Mouse (Mus musculus): ENCODE measurements around the gene Ankrd16. TPM values are rescaled to one million over a fixed set of nuclear protein-coding genes. Genes with fewer than 3 reads are reported as not detected.
A peak's percentile ranks its signal among the peaks of the same experiment; 100 is the strongest.

Ankrd16 gene
- polyA plus RNA-seq (2017; shearing (Covaris generic)), result 10 to 100 TPM; 37.1 to 38.8 TPM

DNA sequence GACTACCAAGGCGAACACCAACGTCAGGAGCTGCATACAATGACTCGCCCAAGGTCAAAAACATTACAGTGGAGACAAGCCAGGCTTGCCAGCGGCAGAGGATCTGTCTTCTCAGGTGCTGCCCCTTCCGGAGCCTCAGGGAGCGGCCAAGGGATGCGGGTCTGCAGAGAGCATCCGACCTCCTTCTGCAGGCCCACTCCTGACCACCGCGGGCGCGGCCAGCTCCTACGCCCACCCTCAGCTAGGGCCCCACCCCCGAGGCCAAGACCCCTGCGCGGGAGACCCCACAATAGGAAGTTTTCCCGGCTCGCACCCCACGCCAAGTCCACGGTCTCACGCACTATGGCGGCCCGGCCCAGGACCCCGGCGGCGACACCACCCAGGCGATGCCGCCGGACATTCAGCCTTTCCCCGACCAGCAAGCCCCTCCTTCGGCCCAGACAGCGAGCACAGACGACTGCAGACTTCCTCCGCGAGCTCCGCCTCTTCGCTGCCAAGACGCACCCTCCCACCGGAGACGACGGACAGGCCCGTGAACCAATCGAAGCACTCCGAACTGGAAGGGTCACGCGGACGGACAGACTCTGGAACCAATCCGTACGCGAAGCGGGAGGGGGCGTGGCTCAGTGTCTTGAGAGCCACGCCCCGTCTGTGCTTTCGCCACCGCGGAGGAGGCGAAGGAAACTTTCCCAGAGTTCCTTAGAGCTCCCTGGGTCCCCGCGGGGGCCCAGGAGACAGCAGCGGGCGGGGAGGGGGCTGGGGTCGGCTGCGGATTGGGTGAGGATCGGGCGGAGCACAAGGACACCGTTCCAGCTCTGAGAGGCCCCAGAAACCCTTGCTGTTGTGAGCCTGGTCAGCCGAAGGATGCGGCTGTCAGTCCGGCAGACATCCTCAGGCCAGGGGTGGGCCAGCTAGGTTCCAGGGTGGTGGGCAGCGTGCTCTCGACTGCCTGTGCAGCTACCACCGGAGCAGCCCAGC, at the start of gene Ankrd16, which contains the start of gene Fbh1:
Ankrd16 (plus strand) TSS at position 786 of the 978 bp plus-strand sequence.
Fbh1 (minus strand) TSS at position 492 of the 978 bp plus-strand sequence.
- peak; percentile 86 for ATAC-seq

DNA sequence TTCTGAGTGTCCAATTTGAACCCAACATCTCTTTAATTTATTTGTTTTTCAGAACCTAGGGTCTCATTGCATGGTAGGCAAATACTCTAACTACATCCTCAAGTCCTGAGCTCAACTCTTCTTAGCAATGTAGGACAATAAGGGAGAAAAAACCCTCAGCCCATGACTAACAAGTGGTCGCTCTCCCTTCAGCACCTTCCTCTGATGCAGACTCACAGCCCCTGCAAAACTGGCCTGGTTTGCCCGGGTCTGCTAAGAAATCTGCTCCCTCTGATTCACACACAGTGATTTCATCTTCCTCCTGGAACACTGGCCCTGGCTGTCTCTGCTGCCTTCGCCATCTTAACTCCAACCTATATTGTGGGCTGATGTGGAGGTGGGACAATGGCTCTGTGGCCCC, 48.6 kb upstream of the Ankrd16 start:
- ATAC-seq, result no peak

DNA sequence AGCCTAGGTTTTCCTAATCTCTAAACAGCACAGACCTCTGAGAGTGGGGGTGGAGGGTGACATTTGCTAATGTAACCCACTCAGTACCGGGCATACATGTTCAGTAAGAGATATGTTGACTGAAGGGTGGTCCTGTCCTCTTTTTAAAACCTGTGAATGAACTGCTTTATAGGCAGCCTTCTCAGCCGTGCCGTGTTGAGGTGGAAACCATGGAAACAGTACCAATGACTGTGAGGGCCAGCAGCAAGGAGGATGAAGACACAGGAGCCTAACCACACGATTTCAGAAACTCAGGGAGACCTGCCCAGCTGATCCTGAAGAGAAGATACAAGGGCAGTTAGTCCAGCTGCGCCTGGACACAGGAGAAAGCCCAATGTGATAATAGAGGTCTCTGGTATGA, 44.7 kb upstream of the Ankrd16 start:
- no peak for ATAC-seq

DNA sequence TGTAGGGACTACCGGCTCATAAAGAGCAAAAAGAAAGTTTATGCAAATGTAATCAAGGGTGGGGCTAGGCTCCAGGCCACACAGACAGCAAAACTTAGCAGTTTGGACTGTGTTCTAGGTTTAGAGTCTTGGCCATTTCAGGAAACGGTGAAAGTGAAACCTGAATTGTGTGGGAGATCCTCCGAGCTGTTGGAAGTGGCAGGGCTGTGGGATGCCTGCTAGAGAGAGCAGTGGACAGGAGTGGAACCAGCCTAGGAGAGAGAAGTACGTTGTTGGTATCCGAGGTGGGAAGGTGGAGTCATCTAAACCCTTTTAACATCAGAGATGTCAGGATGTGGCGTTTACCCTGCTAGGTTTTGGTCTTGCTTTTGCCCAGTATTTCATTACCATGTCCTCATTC, 41.8 kb upstream of the Ankrd16 start:
- ATAC-seq, result no peak

DNA sequence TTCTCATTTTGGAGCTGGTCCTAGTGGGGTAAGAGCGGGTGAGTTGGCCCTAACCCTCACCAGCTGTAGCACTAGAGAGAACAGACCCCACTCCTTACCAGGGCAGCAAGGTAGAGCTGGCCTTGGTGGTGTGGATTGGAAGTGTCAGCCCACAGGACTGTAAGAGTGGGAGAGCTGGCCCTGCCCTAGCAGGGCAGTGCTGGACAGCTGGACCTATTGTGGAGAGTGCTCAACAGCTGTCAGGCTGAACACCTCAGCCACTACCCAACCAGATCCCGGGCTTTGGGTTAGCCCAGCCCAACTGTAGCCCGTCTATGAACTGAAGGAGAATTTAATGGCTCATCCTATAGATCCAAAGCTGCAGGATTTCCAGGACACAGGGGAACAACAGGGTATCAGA, 38.9 kb upstream of the Ankrd16 start:
- ATAC-seq, result no peak

DNA sequence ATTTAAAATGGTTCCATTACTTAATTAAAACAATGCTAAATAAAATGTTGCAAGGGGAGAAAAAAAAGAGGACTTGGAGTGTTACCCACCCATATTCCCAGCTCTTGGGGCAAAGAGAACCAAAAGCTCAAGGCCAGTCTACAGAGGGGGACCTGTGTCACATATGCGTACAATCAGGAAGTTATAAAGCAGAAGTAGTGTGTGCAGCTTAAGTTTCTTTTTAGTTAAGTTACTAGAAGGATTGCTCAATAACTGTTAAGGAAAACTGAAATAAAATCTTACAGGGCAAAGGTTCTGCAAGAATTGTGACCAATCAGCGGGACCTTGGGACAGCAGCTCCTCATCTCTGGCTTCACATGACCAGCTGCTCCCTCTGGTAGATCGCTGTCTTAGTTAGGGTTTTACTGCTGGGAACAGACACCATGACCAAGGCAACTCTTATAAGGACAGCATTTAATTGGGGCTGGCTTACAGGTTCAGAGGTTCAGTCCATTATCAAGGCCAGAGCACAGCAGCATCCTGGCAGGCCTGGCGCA, 38.1 kb upstream of the Ankrd16 start:
- ATAC-seq, result no peak

DNA sequence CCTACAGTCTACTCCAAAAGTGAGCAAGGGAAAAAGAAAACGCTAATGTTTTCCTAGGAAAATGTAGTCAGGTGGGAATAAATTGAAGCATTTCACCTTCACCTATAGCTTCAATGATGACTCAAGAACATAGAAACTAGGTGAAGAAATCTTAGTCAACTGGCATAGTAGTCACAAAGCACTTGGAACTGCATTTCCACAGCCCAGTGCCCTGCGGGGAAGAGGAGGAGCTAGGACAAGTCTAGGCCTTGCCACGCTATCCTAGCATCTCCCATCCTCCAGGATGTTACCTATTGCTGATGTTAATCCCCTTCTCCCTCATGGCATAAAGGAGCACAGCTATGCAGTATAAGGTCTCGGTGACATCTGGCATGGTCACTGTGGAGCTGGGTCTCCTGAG, 15.1 kb upstream of the Ankrd16 start:
- no peak for ATAC-seq

DNA sequence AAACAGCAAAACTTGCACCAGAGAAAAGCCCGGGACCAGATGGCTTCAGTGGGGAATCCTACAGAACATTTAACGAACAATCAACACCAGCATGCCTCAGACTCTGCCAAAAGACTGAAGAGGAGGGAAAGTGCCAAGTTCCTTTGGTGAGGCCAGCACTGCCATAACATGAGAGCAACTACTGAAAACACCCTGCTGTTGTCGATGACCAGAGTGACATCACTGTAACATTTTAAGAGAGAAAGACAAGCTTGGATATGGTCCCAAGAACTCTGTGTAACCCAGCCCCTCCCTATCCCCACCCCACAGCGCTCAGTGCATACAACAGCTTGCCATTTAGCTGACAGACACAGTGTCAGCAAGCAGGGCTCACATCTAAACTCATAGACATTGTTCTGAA, 12.0 kb upstream of the Ankrd16 start:
- no peak for ATAC-seq

DNA sequence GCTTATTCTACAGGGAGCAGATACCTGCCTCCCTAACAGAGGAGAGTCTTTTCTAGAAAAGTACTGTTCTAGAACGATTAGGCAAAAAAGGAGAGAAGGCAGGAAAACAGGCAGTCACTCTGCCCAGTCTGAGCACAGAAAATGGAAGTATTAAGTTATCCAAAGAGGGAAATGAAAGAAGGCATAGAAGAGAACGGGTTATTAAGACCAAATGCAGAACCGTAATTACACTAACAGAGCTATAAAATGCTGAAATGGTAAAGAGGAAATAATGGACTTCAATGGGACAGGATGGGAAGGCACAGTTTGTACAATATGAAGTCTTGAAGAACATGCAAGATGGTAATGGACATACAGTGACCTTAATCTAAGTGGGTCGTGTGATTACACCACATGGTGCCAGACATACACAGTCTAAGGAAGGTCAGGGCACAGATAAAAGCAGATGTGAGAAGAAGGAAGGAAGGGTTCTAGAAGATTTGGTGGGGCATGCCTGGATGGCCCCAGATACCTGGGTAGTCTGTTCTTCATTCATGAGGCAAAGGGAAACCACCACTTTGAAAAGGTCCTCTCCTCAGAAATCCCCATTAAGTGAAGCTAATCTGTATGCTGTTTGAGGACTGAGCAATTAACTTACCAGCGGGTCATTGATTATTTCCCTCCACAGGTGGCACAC, 11.1 kb upstream of the Ankrd16 start:
- ATAC-seq, result no peak

DNA sequence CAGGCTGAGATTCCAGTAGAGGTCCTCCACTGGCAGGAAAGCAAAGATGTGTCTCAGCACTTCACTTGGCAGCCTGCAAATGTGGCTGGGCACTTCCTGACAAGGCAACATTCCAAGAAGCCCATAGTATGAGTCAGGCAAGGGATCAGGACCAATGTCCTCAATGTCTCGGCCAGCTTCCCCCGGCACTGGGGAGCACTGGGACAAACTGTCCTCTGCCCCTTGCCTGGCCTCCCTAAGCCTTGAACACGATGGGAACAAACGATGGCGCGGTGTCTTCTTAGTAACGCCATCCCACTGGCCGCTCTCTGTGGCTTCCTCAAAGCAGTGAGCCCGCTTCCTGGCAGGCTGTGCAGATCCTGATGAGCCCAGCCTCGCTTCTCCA, 10.5 kb upstream of the Ankrd16 start:
- no peak for ATAC-seq

DNA sequence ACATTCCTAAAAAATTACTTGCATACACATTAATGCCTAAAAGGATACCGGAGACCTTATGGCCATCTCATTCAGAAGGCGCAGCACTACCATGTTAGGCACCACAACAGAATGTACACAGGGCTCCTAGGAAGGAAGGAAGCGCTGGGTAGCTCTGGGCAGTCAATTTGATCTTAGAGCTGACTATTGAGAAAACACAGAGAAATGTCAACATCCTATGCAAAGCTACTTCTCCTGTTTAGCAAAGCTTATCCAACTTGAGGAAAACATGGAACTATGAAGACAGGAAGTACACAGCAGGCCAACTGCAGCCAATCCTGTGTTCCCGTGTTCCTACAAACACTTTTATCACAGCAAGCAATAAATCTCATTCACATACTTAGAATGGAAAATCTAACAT, 6.0 kb upstream of the Ankrd16 start:
- ATAC-seq, result no peak

DNA sequence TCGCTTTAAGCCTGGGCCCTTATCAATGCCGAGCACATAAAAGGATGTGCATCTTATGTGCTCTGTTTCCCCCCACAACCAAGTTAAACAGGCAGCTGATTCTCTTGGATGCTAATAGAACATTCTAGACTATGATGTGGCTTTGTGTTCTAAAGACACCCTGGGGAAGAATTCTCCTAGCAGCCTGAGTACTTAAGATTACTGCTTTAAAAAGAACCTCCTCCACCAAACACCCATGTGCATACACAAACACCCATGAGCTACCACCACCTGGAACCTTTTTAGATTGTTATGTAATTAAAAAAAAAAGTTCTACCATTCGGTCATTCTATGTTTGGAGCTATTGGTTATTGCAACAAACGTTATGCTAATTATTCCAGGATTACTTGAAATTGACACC, 5.3 kb upstream of the Ankrd16 start:
- no peak for ATAC-seq

DNA sequence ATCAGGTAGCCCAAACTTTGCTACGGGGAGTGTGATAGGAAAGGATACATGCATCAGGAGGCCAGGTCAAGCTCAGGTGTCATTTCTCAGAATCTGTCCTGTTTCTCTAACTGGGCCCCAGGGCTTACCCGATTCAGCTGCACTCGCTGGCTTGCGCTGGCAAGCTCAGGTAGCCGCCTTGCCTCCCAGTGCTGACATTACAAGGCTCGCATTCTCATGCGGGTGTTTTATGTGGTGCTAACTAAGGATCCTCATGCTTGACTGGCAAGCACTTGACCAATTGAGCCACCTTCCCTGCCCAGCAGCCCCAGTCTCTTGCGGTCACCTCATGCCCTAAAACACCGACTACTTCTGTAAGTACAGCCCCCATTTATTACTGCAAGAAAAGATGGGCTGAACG, 3.2 kb upstream of the Ankrd16 start:
- no peak for ATAC-seq

DNA sequence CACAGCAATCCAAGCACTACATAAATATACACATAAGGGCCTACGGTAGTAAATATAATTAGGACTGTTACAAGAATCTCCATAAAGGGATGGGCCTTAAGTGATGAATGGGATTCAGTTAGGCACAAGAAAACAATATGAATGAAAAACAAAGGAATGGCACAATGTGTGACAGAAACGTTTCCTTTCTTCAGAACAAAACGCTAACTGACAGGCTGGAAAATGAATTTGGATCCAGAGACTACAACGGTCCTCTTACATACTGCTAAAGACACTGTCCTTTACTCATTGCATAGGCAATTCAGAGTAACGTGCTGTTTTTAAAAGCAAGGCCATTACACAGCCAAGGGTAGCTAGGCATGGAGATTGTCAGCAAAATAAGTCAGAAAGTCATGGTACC, 2.6 kb upstream of the Ankrd16 start:
- ATAC-seq, result no peak

DNA sequence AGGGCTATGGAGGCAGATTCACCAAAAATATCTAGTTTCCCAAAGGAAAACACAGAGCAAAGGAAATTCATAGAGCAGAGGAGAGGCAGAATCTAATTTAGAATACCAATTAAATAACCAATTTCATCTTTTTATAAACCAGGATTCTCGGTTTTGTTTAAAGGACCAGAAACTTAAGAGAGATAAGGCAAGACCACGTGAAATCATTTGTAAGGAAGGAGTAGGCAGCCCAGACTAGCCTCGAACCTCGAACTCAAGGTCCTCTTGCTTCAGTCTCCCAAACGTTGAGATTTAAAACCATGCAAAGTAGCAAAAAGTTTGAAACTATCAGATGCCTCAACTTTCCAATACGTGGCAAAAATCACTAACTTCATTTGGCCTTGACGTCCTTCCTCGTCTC, 1.3 kb upstream of the Ankrd16 start:
- ATAC-seq, result no peak

DNA sequence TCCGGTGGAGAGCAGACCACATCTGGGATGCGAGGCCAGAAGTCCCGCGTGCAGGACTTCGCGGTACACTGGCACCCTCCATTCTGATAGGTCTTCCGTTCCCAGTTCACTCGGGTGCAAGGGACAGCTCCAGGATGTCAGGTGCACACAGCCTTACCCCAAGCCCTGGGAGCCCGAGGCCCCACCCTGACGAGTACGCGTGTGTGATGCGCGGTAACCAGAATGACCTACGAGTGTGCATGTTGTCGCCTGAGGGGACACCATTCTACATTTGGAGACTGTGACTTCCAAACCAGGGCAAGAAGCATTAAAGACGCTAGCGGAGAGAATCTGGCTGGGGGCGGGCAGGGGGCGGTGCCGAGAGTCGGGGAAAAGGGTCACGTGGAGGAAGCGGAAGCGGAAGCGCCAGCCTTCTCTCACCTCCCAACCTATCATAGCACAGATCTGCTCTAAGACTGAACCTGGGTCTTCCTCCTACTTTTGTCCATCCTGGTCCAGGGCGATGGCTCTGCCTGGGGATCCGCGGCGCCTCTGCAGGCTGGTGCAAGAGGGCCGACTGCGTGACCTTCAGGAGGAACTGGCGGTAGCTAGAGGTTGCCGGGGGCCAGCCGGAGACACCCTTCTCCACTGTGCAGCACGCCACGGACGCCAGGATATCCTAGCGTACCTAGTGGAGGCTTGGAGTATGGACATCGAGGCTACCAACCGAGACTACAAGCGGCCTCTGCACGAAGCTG, 579 bp downstream of the Ankrd16 start:
- peak; percentile 83 for ATAC-seq

DNA sequence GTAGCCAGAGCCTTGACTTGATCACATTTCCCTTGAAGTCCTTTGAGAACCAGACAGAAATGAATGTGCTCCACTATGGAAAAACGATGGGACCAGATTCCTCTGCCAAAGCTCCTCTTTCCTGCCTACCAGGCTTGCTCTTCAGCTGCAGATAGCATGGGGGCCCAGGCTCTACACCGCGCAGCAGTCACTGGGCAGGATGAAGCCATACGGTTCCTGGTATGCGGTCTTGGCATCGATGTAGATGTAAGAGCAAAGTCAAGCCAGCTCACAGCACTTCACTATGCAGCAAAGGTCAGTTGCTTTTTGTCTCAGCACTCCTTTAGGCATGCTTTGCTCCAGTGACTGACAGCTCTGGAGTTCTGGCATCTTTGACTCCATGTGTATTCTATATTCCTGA, 6.5 kb downstream of the Ankrd16 start:
- ATAC-seq, result no peak

DNA sequence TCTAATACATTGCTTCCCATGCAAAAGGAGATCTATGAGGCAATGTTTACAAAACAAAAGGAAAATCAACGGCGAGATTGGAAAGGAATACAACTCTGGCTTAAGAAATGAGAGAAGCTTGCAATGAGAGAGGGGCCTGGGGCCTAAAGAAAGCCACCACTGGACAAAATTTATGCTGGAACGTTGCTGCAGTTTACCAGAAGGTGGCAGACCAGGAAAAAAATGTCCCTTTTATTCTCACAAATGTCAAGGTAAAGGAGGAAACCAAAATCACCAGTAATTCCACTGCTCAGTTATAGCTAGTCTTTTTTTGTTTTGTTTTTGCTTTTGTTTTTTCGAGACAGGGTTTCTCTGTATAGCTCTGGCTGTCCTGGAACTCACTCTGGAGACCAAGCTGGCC, 17.0 kb downstream of the Ankrd16 start:
- no peak for ATAC-seq

DNA sequence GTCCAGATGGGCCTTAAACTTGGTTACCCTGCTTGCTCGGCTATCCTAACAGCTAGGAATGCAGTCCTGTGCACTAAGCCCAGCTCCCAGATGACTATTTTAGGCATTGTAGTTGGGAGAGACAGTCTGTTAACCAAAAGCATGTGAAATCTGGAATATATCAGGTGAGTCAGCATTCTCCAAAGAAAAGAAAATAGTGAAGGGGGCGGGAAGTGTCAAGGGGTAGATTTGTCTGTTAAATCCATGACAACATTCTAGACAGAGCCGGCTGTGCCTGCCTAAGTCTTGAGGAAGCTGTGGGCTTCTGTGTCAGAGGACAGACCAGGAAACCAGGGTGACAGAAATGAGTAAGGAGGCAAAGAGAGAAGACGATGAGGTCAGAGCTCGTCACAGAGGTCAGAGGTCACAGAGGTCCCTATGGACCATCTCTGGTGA, 20.3 kb downstream of the Ankrd16 start:
- ATAC-seq, result no peak

DNA sequence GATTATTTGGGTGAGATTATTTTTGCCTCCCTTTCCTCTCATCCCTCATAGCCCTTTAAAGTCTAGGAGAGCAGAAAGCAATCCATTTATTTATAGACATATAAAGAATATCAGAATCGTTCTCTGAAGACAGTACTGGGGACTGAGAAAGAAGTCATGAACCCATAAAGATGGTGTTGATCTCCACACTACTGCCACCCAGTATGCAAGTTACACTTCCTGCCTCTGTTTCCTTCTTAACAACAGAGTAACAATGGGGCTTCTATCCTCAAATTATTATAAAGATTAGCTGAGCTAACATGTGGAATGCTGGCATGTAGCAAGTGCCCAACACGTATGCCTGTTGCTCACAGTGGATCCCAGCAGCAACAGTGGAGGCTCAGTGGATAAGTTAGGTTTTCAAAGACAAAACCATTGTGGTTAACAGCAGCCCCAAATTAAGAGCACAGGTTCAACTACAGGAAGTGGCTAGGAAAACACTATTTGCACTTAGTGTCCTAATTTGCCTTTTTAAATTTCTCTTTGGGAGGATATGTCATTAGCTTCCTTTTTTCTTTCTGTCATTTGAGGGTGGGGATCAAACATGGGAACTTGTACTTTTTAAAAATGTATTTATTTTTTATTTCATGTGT, 23.7 kb downstream of the Ankrd16 start:
- ATAC-seq, result peak; percentile 84
